Mouse (Mus musculus): ENCODE data around the gene 9230104L09Rik.

The 9230104L09Rik gene

GRCm38 (mm10) chr2:148864966-148865365 is at the start of gene 9230104L09Rik:
9230104L09Rik (minus strand) TSS chr2:148865038.
- DNase-seq, result no peak

- DNase-seq, result peak; percentile 68 to 70
Observed at GRCm38 (mm10) chr2:148902286-148902685, 37.4 kb upstream of the 9230104L09Rik start.

- no peak for DNase-seq
Observed at GRCm38 (mm10) chr2:148900305-148900704, 35.5 kb upstream of the 9230104L09Rik start.

GRCm38 (mm10) chr2:148896219-148896618 is 31.4 kb upstream of the 9230104L09Rik start:
- DNase-seq, result no peak

- no peak for DNase-seq
Observed at GRCm38 (mm10) chr2:148893107-148893506, 28.3 kb upstream of the 9230104L09Rik start.

- DNase-seq, result peak; percentile 36 to 50
Observed at GRCm38 (mm10) chr2:148890021-148890851, 25.4 kb upstream of the 9230104L09Rik start.

GRCm38 (mm10) chr2:148889331-148890010 is 24.6 kb upstream of the 9230104L09Rik start:
- DNase-seq, result no peak

- DNase-seq, result no peak
Observed at GRCm38 (mm10) chr2:148888872-148889271, 24.0 kb upstream of the 9230104L09Rik start.

GRCm38 (mm10) chr2:148884738-148885137 is 19.9 kb upstream of the 9230104L09Rik start:
- no peak for DNase-seq

- DNase-seq, result no peak
Observed at GRCm38 (mm10) chr2:148879199-148879598, 14.4 kb upstream of the 9230104L09Rik start.

- DNase-seq, result no peak
Observed at GRCm38 (mm10) chr2:148878641-148879130, 13.8 kb upstream of the 9230104L09Rik start.

- no peak for DNase-seq
Observed at GRCm38 (mm10) chr2:148877016-148877770, 12.4 kb upstream of the 9230104L09Rik start.

- DNase-seq, result peak; percentile 88 to 90
Observed at GRCm38 (mm10) chr2:148875335-148875811, 10.5 kb upstream of the 9230104L09Rik start, which contains the start of gene Cst3. Cst3 (minus strand) TSS chr2:148875692.

GRCm38 (mm10) chr2:148874617-148875334 is 9.9 kb upstream of the 9230104L09Rik start:
- DNase-seq, result peak; percentile 28 to 54

- DNase-seq, result no peak
Observed at GRCm38 (mm10) chr2:148874224-148874616, 9.4 kb upstream of the 9230104L09Rik start.

GRCm38 (mm10) chr2:148872860-148873259 is 8.0 kb upstream of the 9230104L09Rik start:
- no peak for DNase-seq

GRCm38 (mm10) chr2:148870526-148870925 is 5.7 kb upstream of the 9230104L09Rik start:
- DNase-seq, result no peak

- no peak for DNase-seq
Observed at GRCm38 (mm10) chr2:148868959-148869358, 4.1 kb upstream of the 9230104L09Rik start.

- DNase-seq, result no peak
Observed at GRCm38 (mm10) chr2:148861693-148862092, 3.1 kb downstream of the 9230104L09Rik start.

- no peak for DNase-seq
Observed at GRCm38 (mm10) chr2:148860993-148861392, 3.8 kb downstream of the 9230104L09Rik start.

- DNase-seq, result no peak
Observed at GRCm38 (mm10) chr2:148857506-148857905, 7.3 kb downstream of the 9230104L09Rik start.

All from cerebellum, postnatal 14 days (tissue).